Mouse (Mus musculus): ENCODE measurements around the gene Trdn. TPM values are rescaled to one million over a fixed set of nuclear protein-coding genes. Genes with fewer than 3 reads are reported as not detected.

Gene Trdn
- polyA plus RNA-seq, 2 experiments = not detected

- ATAC-seq (ENCODE audit: insufficient read depth) (no peak), DNase-seq (ENCODE audit: low read depth in 3 of 3, low spot score in 3 of 3) (no peak)
- Histone ChIP-seq H3K4me2 (ENCODE audit: low read depth) (no peak overlapping the region), H3K4me1 (replicated peaks; ENCODE audit: control insufficient read depth in 2 of 2, insufficient read depth in 2 of 2, low read length in 1 of 2) (no peaks in the 10 kb centered on the region), H3K9me3 (ENCODE audit: control insufficient read depth, low read length) (no peaks in the 10 kb centered on the region), H3K9ac (replicated peaks) (no peak overlapping the region), H3K4me3 (ENCODE audit: insufficient read depth in 1 of 2, low read depth in 2 of 2, low read length in 2 of 2) (no peak overlapping the region), H3K27ac (no peak overlapping the region), H3K27me3 (ENCODE audit: control insufficient read depth, insufficient read depth, low read length) (no peaks in the 10 kb centered on the region), H3K36me3 (replicated peaks; ENCODE audit: control insufficient read depth, insufficient read depth, low read depth) (no peaks in the 10 kb centered on the region)
- 73% methylated on average over 1 of the region's 1 CpGs for WGBS (ENCODE audit: insufficient replicate concordance)
- TF ChIP-seq EP300 (IDR thresholded peaks at IDR 0.05; ENCODE audit: low read depth) (no peak), CTCF (IDR thresholded peaks at IDR 0.05; ENCODE audit: low read depth) (no peak)
These were observed 2.7 kb downstream of the Trdn start for GRCm38 (mm10) chr10:33082961-33083626.

DNA sequence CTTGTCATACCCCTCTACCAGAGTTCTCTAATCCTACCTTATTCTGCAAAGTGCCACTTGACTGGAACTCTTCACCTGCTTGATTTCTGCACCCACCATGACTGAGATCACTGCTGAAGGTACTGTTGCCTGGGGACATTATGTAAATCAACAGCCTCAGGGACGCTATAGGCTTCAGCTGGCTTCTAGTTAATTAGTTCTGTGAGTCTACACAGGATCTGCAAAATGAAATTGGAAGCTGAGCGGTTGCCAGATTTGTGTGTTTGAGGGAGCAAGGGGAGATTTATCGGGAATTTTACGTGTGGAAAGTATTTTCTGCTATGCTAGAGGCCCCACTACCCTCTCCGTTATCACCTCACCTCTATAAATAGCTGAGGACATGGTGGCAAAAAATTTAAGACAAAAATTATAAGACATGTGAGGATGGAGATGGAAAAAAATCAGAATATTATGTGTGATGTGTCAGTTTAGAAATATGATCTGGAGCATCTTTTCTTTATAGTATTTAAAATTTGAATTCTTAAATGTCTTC is 3.3 kb downstream of the Trdn start:
- Histone ChIP-seq H3K4me3 (ENCODE audit: insufficient read depth in 1 of 2, low read depth in 2 of 2, low read length in 2 of 2) (no peak overlapping the region), H3K9ac (replicated peaks) (no peak overlapping the region), H3K9me3 (ENCODE audit: control insufficient read depth, low read length) (no peaks in the 10 kb centered on the region), H3K27me3 (ENCODE audit: control insufficient read depth, insufficient read depth, low read length) (no peaks in the 10 kb centered on the region), H3K27ac (no peak overlapping the region), H3K4me1 (replicated peaks; ENCODE audit: control insufficient read depth in 2 of 2, insufficient read depth in 2 of 2, low read length in 1 of 2) (no peaks in the 10 kb centered on the region), H3K4me2 (ENCODE audit: low read depth) (no peak overlapping the region), H3K36me3 (replicated peaks; ENCODE audit: control insufficient read depth, insufficient read depth, low read depth) (no peaks in the 10 kb centered on the region)
- TF ChIP-seq EP300 (IDR thresholded peaks at IDR 0.05; ENCODE audit: low read depth) (no peak), CTCF (IDR thresholded peaks at IDR 0.05; ENCODE audit: low read depth) (no peak)
- ATAC-seq (ENCODE audit: insufficient read depth) (no peak), DNase-seq (ENCODE audit: low read depth in 3 of 3, low spot score in 3 of 3) (no peak)
- WGBS (ENCODE audit: insufficient replicate concordance) = 52% methylated on average over 5 of the region's 5 CpGs

- H3K27me3 ChIP-seq (ENCODE audit: control insufficient read depth, insufficient read depth, low read length) = no peaks in the 10 kb centered on the region
- DNase-seq (ENCODE audit: low read depth in 3 of 3, low spot score in 3 of 3) = no peak
- H3K36me3 ChIP-seq (replicated peaks; ENCODE audit: control insufficient read depth, insufficient read depth, low read depth) = no peaks in the 10 kb centered on the region
- H3K4me2 ChIP-seq (ENCODE audit: low read depth) = no peak overlapping the region
- H3K9ac ChIP-seq (replicated peaks) = no peak overlapping the region
- ATAC-seq (ENCODE audit: insufficient read depth) = no peak
- H3K27ac ChIP-seq = no peak overlapping the region
- H3K4me1 ChIP-seq (replicated peaks; ENCODE audit: control insufficient read depth in 2 of 2, insufficient read depth in 2 of 2, low read length in 1 of 2) = no peaks in the 10 kb centered on the region
- TF ChIP-seq CTCF (IDR thresholded peaks at IDR 0.05; ENCODE audit: low read depth) (no peak), EP300 (IDR thresholded peaks at IDR 0.05; ENCODE audit: low read depth) (no peak)
- no peak overlapping the region for H3K4me3 ChIP-seq (ENCODE audit: insufficient read depth in 1 of 2, low read depth in 2 of 2, low read length in 2 of 2)
- no peaks in the 10 kb centered on the region for H3K9me3 ChIP-seq (ENCODE audit: control insufficient read depth, low read length)
These were observed 8.0 kb downstream of the Trdn start for GRCm38 (mm10) chr10:33088403-33088802.

- no peak overlapping the region for H3K4me3 ChIP-seq (ENCODE audit: insufficient read depth in 1 of 2, low read depth in 2 of 2, low read length in 2 of 2)
- no peak overlapping the region for H3K9ac ChIP-seq (replicated peaks)
- H3K9me3 ChIP-seq (ENCODE audit: control insufficient read depth, low read length) = no peaks in the 10 kb centered on the region
- no peaks in the 10 kb centered on the region for H3K27me3 ChIP-seq (ENCODE audit: control insufficient read depth, insufficient read depth, low read length)
- WGBS (ENCODE audit: insufficient replicate concordance) = 44% methylated on average over 1 of the region's 1 CpGs
- ATAC-seq (ENCODE audit: insufficient read depth) (no peak), DNase-seq (ENCODE audit: low read depth in 3 of 3, low spot score in 3 of 3) (no peak)
- no peak overlapping the region for H3K27ac ChIP-seq
- H3K36me3 ChIP-seq (replicated peaks; ENCODE audit: control insufficient read depth, insufficient read depth, low read depth) = no peaks in the 10 kb centered on the region
- no peak overlapping the region for H3K4me2 ChIP-seq (ENCODE audit: low read depth)
- no peaks in the 10 kb centered on the region for H3K4me1 ChIP-seq (replicated peaks; ENCODE audit: control insufficient read depth in 2 of 2, insufficient read depth in 2 of 2, low read length in 1 of 2)
- no peak for TF ChIP-seq EP300 (IDR thresholded peaks at IDR 0.05; ENCODE audit: low read depth)
These were observed 12.0 kb downstream of the Trdn start for GRCm38 (mm10) chr10:33092400-33092799.

DNA sequence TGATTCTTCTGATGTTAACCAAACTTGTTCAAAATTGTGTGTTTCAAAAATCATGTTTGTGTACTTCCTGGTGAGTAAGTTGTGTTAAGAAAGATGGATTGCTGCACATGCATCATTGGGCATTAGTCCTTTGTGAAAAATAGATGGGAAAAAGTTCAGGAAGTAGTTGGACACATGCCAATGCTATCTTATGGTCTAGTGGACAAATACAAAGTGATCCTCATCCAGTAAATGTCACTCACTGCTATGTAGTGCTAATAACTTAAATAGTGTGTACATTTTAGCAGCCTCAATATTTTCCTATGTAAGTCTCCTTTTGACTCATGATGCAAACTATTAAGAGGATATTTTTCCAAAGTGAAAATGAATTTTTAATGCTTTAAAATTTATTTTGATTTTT is 27.6 kb downstream of the Trdn start:
- Histone ChIP-seq H3K9ac (replicated peaks) (no peak overlapping the region), H3K4me1 (replicated peaks; ENCODE audit: control insufficient read depth in 2 of 2, insufficient read depth in 2 of 2, low read length in 1 of 2) (no peaks in the 10 kb centered on the region), H3K27me3 (ENCODE audit: control insufficient read depth, insufficient read depth, low read length) (no peaks in the 10 kb centered on the region), H3K27ac (no peak overlapping the region), H3K4me2 (ENCODE audit: low read depth) (no peak overlapping the region), H3K9me3 (ENCODE audit: control insufficient read depth, low read length) (no peaks in the 10 kb centered on the region), H3K36me3 (replicated peaks; ENCODE audit: control insufficient read depth, insufficient read depth, low read depth) (no peaks in the 10 kb centered on the region), H3K4me3 (ENCODE audit: insufficient read depth in 1 of 2, low read depth in 2 of 2, low read length in 2 of 2) (no peak overlapping the region)
- TF ChIP-seq EP300 (IDR thresholded peaks at IDR 0.05; ENCODE audit: low read depth) = no peak
- TF ChIP-seq CTCF (IDR thresholded peaks at IDR 0.05; ENCODE audit: low read depth) = no peak
- DNase-seq (ENCODE audit: low read depth in 3 of 3, low spot score in 3 of 3) = no peak
- no peak for ATAC-seq (ENCODE audit: insufficient read depth)

Measured in liver, embryonic 14.5 days (tissue).